Mouse (Mus musculus): ENCODE results near the gene Rnf181. TPM values are rescaled to one million over a fixed set of nuclear protein-coding genes. Genes with fewer than 3 reads are reported as not detected.

Rnf181 gene
- total RNA-seq, 2 experiments from 2014 or later = 176 to 188 TPM

- peak; percentile 52 for DNase-seq
These were observed 40.5 kb downstream of the Rnf181 start for GRCm38 (mm10) chr6:72326274-72326673.

DNA sequence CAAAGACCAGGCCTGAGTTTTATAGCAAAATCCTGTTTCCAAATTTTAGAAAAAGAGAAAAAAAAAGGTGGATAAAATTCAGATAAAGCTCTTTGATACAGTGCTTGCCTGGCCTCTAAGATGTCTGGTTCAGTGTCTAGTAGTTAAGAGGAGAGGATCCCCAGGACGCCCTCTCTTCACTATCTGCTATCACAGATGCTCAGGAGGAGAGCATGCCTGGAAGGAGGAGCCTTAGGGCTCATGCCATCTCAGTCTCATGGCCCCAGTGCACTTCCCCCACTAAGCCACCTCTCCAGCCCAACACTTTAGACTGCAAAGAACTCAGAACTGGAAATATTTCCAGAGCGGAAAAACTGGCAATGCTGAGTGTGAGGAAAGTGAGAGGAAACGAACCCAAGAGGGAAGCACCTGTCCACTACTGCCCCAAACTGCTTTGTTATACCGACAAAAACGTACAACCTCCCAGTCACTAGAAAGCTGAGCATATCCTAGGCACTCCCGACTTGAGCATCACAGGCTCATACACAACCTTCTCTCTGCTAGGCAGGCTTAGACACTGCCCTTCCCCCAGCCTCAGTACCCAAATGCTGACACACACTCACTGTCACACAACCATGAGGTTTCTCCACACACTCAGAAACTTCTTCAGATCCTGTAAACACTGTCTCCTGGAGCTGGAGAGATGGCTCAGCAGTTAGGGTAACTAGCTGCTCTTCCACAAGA, 42.8 kb downstream of the Rnf181 start:
- no peak for DNase-seq

DNA sequence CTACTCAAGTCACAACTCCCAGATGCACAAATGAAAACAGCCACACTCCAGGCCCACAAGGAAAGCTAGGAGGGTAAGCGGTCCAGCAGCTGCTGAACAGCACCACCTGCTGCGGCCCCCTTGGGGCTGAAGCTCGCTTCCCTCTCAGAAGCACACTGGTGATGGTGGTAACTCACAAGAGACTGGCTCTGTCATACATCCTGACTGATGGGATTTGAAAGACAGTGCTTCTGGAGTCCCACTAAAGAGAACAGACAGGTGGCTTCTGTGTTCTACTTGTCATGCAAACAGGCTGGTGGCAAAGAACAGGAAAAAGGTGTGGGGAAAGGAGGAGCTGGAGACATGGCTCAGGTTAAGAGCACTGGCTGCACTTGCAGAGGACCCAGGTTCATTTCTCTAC, 43.8 kb downstream of the Rnf181 start:
- no peak for DNase-seq

GRCm38 (mm10) chr6:72319019-72319418, 47.7 kb downstream of the Rnf181 start:
- peak; percentile 63 for DNase-seq

GRCm38 (mm10) chr6:72318440-72318839, 48.3 kb downstream of the Rnf181 start:
- no peak for DNase-seq

DNA sequence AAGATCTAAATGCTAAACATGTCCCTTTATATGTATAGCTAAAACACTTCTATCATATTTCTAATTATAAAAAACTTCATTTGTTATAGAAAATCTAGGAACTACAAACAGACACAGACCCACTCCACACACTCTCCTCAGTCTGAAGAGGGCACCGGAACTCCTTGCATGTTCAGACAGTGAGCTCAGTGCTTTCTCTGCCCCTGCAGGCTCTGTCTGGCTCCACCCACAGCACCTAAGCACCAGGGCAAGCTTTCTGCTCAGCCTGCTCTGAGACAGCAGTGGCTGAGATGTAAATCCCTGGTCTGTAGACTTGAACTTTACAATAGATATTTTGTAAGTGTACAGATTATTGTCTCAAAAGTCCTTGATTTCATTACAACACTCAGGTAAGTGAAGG, 50.7 kb downstream of the Rnf181 start:
- no peak for DNase-seq

GRCm38 (mm10) chr6:72315384-72315783, 51.4 kb downstream of the Rnf181 start:
- no peak for DNase-seq

GRCm38 (mm10) chr6:72313124-72313867, 53.5 kb downstream of the Rnf181 start:
- DNase-seq = no peak

DNA sequence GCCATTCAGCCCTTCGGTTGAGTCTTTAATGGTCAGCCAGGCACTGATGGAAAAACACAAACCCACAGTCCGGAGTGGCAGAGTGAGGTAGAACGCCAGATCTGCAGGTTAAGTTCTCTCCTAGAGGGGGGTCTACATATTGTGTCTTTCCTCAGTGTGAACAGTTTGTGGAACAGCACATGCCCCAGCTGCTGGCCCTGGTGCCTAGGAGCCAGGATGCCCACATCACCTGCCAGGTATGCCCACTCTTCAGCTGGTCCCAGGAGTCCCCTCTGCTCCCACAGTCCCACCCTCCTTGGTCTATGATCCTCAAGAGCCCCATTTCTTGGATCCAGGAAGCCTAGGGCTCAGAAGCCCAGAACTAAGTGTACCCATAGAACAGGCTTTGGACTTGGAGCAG, 54.6 kb downstream of the Rnf181 start:
- DNase-seq = no peak

Other genes starting within 250 kb of the Rnf181 start
- 1 to 10 TPM; 7.0 to 7.9 TPM for gene Atoh8, start 131.4 kb downstream of the Rnf181 start, total RNA-seq (2021)
- gene Sftpb, start 62.3 kb downstream of the Rnf181 start, total RNA-seq (2021) = under 1 TPM in 1 of 2 experiments, not detected in 1; 0.24 TPM
- gene Usp39, start 21.8 kb downstream of the Rnf181 start, total RNA-seq (2021) = 10 to 100 TPM; 28.4 to 29.3 TPM
- gene 0610030E20Rik, start 19.6 kb downstream of the Rnf181 start, total RNA-seq (2021) = 10 to 100 TPM; 26.6 to 29.5 TPM
- 10 to 100 TPM; 27.8 to 27.9 TPM for gene Tmem150a, start 11.5 kb downstream of the Rnf181 start, total RNA-seq (2021)
- 10 to 100 TPM; 25.2 to 46.6 TPM for gene Vamp5, start 13.5 kb upstream of the Rnf181 start, total RNA-seq (2021)
- 100 to 1,000 TPM; 109 to 123 TPM for gene Vamp8, start 23.7 kb upstream of the Rnf181 start, total RNA-seq (2021)
- gene Ggcx, start 47.4 kb upstream of the Rnf181 start, total RNA-seq (2021) = 10 to 100 TPM; 42.4 to 42.7 TPM
- gene Mat2a, start 72.6 kb upstream of the Rnf181 start, total RNA-seq (2021) = 100 to 1,000 TPM; 225 to 245 TPM
- under 1 TPM; 0.27 to 0.48 TPM for gene Sh2d6, start 154.8 kb upstream of the Rnf181 start, total RNA-seq (2021)
- gene Capg, start 177.4 kb upstream of the Rnf181 start, total RNA-seq (2021) = 10 to 100 TPM; 28.1 to 33.5 TPM
- 10 to 100 TPM; 13.3 to 15.8 TPM for gene Elmod3, start 231.5 kb upstream of the Rnf181 start, total RNA-seq (2021)
- 100 to 1,000 TPM; 359 to 375 TPM for gene Retsat, start 231.5 kb upstream of the Rnf181 start, total RNA-seq (2021)

All from adrenal gland, postnatal 10 days (tissue).